Mouse (Mus musculus) mesoderm, embryonic 11.5 days (tissue): ENCODE results near the gene Cdkn2d.

ENCODE experiments used
- DNase-seq: peaks from one replicate; pipeline ENCODE4 v3.0.0-alpha.2; 2012; ENCODE audit warnings: low read depth, low spot score

Cdkn2d gene

GRCm38 (mm10) chr9:21246342-21246741 lies 44.9 kb downstream of the Cdkn2d start:
- no peak for DNase-seq

GRCm38 (mm10) chr9:21245113-21245487 lies 46.1 kb downstream of the Cdkn2d start:
- DNase-seq, result no peak

- DNase-seq, result no peak
Measured at GRCm38 (mm10) chr9:21244428-21245112, 46.6 kb downstream of the Cdkn2d start.

GRCm38 (mm10) chr9:21243826-21244427 lies 47.3 kb downstream of the Cdkn2d start:
- no peak for DNase-seq

GRCm38 (mm10) chr9:21241343-21241742 lies 49.9 kb downstream of the Cdkn2d start:
- DNase-seq, result peak; percentile 84

DNA sequence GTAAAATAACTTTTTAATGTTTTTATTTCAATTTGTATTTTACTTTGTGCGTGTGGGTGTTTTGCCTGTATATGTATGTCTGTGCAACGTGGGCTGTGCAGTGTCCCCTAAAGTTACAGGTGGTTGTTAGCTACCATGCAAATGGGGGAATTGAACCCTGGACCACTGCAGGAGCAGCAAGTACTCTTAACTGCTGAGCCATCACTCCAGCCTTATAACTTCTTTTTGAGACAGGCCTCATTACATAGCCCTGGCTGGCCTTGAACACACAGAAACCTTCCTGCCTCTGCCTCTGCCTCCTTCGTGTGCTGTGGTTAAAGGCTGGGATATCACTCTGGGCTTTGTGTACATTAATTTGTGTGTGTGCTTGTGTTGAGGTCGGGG lies 51.8 kb downstream of the Cdkn2d start:
- no peak for DNase-seq

- DNase-seq, result peak; percentile 81
Measured at GRCm38 (mm10) chr9:21238733-21239464, 52.3 kb downstream of the Cdkn2d start, which contains the start of gene Keap1. Gene Keap1 (minus strand): TSS chr9:21239361.
